Mouse (Mus musculus) stomach, postnatal 0 days (tissue): Measurements from ENCODE around the gene Adgrg2.

Experiments
- CTCF ChIP-seq: IDR thresholded peaks from 2 replicates; pipeline ENCODE4 v1.5.1; 2016; ENCODE audit warnings: antibody characterized with exemption, low read depth, mild to moderate bottlenecking, moderate library complexity
- EP300 ChIP-seq: optimal IDR thresholded peaks from 2 replicates; pipeline ENCODE3; 2016; ENCODE audit warnings: antibody characterized with exemption

GRCm38 (mm10) chrX:160501687-160502047 is 111.2 kb downstream of the Adgrg2 start:
- TF ChIP-seq CTCF (no peak), EP300 (no peak)
